Mouse (Mus musculus): ENCODE measurements around the gene 4930453N24Rik.

- TF ChIP-seq CTCF (conservative IDR thresholded peaks at IDR 0.05; ENCODE audit: low read length) (no peak), POU5F1 (IDR thresholded peaks at IDR 0.05; ENCODE audit: borderline replicate concordance, low read length) (no peak)
Observed at GRCm38 (mm10) chr16:64753990-64754742, 16.8 kb downstream of the 4930453N24Rik start.

All from E14TG2a.4 (cell line).